Mouse (Mus musculus) heart, adult 11 months (tissue): ENCODE results near the gene Gm10320.
A peak's percentile ranks its signal among the peaks of the same experiment; 100 is the strongest.

Experiments used
- DNase-seq: peaks from one replicate; pipeline ENCODE4 v3.0.0; 2022

Gm10320 gene

GRCm38 (mm10) chr13:98455646-98456045 is 36.2 kb downstream of the Gm10320 start:
- peak; percentile 79 for DNase-seq

DNA sequence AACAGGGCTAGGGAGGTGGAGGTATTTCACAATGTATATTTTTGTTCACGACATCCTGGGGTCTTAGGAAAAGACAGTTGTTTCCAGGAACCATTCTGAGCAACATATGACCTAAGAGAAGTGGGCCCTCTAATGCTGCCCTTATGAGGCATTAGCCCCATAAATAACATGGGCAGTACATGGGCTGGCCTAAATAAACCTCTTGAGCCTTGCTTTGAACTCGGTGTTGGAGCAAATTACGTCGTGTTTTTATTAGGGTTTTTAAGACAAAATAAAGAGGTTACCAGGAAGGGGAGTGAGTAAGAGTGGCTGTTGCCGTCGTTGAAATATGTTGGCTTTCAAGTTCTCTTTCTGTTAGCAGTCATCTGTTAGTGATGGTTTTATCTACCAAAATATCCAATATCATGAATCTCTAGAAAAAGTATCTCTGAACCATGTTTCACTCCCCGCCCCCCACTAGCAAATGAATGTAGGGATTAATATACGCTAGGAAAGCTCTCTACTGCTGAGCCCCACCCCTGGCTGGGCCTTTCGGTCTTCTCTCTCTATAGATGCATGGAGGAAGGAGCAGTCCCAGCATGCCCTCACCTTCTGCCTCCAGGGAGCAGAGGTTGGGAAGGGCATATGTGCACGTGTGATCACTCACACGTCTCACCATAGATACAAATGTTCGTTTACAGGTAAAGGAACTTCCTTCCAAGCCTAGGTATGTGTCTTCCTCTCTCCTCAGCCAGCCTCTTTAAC is 37.4 kb downstream of the Gm10320 start:
- peak; percentile 71 for DNase-seq

DNA sequence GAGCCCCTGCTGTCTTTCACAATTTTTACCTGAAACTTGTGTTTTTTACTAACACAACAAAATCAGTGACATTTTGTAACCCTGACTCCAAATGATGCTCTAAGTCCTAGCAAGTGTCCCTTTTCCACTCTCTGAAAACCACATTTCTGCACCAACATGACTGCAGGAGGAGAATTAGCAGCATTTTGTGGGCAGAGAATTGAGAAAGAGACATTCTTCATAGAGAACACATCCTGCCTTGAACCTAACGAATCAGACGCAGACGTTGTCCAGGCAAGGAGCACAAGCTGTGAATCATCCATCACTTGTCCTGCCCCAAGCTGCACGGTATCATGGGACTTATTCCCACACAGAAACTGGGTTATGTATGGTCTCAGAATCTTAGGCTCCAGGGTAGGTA is 38.7 kb downstream of the Gm10320 start:
- DNase-seq, result peak; percentile 42

DNA sequence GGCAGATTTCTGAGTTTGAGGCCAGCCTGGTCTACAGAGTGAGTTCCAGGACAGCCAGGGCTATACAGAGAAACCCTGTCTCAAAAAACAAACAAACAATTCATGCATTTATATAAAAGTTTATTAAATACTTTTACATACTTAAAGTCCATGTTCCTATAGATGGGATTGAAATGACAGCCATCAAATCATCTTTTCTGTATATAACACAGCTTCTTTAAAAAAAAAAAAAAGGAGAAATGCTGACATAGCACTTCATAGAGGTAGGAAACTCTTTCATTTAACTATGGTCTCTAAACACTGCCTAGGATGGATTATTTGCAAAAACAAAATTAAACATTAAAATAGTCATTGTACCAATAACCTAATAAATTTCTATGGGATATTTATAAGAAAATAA is 43.1 kb downstream of the Gm10320 start:
- no peak for DNase-seq

GRCm38 (mm10) chr13:98447741-98448140 is 44.1 kb downstream of the Gm10320 start:
- DNase-seq, result peak; percentile 41

DNA sequence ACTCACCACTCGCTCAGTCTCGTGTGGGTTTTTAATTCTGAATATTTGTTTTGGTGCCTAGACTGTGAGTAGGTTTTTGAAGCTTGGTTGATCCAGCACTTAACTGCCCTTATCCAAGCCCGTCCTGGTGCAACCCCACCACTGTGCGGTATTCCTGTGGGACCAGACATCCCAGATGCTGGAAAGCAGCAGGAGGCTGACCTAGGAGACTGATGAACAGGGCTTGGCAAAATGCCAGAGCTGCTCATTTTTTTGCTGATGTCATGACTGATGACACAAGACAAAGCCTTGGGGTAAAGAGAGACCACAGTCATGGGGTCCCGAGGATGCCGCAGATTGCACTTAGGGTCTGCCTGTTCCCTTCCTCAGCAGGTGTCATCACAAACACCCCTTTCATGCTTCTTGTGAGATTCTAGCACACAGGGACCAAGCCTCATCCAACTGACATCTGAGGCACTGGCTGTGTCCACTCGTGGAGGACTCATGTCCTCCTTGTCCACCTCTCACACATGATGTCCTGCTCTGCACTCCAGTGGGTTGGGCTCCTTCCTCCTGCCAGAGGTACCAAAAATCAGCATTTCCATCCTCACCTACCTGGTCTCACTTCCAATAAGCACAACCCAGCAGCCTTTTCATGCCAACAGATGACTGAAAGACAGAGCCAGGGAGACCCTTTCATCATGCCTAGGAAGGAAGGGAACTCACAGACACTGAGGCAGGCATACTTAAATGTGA is 46.2 kb downstream of the Gm10320 start:
- peak; percentile 79 for DNase-seq

DNA sequence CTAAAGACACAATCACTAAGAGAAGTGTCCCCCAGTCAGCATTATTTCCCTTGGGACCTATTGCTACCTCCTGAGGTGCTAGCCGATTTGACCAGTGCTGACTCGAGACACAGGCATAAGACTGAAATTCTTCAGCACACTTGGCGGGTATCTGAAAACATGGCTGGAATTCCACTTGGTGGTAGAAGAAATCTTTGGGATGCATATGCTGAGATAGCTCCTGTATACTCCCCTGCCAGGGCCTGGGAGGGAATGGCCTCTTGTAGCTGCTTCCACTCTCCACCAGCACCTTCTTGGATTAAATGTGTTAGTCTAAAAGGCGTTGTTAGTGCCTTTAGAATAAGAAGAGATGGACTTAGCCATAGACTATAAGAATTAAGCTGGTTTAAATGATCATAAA is 50.8 kb downstream of the Gm10320 start:
- DNase-seq, result peak; percentile 31

DNA sequence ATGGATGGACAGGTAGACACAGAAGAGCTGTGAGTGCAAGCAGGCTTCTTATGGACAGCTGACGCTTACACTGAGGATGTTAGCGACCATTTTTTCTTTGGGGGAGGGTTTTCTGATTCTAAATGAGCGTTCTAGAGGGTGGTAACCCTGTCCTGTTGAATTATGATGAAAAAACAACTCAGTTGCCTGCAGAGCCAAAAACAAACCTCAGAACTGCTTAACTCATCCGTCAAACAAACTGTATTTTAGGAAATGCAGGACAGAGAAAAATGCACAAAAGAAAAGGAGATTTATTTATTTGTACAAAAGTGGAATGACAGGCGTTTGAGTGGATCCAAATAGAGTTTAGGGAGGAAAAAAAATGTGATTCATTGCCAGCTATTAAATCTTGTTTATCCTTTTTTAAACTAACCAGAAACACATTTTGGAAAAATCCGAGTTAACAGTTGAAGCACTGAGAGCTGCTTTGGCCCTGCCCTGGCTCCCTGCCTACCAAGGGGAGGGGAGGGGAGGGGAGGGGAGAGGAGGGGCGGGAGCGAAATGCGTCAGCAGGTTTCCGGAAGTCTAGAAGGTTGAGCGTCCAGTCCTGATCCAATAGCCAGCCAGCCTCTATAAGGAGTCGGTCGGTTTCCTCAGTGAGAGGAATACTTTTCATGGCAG is 51.4 kb downstream of the Gm10320 start:
- DNase-seq, result peak; percentile 27
